Mouse (Mus musculus) urinary bladder, postnatal 25 days (tissue): ENCODE measurements around the gene Cnn2.

Experiments used
- DNase-seq: peaks from one replicate; pipeline ENCODE4 v3.0.0; 2022; ENCODE audit warnings: low spot score

The Cnn2 gene

DNA sequence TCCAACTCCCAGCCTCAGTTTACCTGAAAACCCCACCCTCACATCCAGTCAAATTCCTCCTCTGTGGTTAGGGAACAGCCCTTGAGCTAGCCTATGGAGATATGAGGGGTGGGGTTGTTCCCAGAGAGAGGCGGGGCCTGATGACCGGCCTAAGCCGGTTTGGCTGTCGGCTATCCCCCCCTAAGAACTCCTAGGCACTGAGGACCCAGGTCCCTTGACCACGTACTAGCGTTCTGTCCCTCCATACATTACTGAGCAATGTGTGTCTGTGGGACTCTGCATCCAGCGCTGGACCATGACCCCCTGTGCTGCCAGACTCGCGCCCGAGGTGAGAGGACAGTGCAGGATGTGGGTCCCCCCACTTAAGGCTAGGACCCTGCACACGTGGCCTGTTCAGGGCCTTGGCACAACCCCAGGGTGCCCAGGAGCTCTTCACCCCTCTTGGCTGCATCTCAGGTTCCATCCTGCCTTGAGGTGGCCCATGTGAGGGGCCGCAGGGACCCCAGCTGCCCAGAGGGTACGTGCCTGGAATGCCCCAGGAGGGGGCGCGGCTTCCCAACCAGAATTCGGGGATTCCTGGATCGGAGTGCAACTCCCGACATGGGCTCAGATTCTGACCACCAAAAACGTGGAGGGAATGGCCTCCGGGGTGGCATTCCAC, 31.2 kb downstream of the Cnn2 start:
- DNase-seq: no peak

DNA sequence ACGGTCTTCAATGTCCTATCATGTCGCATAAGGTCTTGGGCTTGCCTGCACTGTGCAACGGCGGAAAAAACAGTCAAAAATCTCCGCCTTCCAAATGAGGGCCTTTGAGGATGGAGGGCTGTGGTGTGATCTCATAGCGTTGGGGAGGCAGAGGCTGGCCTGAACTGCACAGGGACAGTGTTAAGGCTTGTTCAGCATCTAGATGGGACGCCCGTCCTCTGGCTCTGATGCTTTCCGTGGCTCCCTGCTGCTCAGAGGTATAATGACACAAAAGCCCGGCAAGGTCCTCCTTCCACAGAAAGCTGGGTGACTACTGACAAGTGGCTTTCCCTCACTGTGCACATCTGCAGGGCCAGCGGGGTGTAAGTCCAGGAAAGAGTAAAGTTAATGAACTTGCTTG, 31.8 kb downstream of the Cnn2 start:
- no peak for DNase-seq

DNA sequence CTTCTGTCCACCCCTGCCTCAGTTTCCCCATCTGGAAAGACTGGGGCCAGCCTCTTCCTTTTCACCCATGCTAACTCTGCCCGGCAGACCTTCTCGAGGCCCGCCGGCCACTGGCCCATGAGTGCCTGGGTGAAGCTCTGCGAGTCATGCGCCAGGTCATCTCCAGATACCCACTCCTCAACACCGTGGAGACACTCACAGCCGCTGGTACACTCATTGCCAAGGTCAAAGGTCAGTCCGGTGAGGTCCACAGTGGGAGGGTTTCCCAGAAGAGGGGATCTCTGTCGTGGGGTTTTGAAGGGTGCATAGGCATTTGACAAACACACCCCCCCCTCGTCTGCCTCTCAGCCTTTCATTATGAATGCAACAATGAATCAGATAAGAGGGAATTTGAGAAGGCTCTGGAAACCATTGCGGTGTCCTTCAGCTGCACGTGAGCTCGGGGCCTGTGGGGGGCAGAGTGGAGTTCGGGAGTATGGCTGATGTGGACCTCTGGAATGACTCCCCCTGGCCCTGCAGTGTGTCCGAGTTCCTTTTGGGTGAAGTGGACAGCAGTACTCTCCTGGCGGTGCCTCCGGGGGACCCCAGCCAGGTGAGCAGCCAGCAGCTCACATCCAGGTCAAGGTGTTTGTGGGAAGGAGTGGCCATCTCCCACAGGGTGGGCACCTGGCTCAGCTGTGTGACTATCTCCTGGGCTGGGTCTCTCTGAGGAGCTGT, 32.4 kb downstream of the Cnn2 start:
- DNase-seq: no peak

DNA sequence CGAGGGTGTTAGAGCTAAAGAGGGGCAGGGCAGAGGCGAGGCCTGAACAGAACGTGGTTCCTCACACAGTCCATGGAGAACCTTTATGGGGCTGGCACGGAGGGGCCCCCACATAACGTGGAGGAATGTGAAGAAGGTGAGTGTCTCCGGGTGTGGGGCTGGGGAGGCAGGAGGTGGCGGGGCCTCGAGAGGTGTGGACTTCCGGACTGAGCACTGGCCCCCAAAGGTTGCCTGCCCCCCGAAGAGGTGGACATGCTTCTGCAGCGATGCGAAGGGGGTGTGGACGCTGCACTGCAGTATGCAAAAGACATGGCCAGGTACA, 32.9 kb downstream of the Cnn2 start:
- no peak for DNase-seq

DNA sequence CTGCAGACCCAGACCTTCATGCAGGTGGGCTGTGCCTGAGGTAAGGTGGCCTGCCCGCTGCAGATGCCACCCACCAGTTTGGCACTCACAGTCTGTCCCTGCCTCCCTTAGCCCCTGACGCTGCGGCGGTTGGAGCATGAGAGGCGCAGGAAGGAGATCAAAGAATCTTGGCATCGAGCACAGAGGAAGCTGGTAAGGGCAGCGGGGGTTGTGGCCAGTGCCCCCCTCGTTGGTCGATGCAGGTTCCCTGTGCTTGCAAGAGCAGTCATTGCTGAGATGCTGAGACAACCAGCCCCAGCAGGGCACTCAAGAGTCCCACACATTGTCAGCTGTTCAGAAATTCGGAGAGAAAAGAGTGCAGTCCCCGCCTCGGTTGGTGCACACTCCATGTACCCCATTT, 33.8 kb downstream of the Cnn2 start:
- no peak for DNase-seq

DNA sequence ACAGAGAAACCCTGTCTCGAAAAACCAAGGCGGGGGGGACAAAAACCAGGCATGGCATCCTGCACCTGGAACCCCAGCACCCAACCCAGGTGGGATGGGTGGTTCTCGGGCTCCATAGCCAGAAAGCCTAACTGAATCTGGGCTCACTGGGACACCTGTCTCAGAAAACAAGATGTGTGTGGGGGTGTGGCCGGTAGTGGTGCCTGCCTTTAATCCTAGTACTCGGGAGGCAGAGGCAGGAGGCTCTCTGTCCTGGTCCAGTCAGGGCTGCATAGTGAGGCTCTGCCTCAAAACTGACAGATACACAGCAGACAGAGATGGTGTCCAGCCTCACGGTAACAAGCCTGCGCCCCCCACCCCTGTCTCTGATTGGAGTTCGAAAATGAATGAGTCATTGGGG, 34.4 kb downstream of the Cnn2 start:
- DNase-seq: no peak

DNA sequence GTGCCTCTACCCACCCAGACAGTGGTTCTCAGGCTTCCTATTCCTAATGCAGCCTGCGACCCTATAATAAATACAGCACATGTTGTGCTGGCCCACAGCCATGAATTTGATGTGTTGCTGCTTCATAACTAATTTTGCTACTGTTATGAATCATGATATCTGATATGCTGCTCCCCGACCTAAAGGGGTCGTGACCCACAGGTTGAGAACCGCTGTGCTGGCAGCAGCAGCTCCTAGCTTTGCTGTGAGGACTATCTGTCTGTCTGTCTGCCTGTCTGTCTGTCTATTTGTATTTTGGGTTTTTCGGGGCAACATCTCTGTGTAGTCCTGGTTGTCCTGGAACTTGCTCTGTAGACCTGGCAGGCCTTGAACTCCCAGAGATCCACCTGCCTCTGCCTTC, 35.4 kb downstream of the Cnn2 start:
- DNase-seq: no peak

DNA sequence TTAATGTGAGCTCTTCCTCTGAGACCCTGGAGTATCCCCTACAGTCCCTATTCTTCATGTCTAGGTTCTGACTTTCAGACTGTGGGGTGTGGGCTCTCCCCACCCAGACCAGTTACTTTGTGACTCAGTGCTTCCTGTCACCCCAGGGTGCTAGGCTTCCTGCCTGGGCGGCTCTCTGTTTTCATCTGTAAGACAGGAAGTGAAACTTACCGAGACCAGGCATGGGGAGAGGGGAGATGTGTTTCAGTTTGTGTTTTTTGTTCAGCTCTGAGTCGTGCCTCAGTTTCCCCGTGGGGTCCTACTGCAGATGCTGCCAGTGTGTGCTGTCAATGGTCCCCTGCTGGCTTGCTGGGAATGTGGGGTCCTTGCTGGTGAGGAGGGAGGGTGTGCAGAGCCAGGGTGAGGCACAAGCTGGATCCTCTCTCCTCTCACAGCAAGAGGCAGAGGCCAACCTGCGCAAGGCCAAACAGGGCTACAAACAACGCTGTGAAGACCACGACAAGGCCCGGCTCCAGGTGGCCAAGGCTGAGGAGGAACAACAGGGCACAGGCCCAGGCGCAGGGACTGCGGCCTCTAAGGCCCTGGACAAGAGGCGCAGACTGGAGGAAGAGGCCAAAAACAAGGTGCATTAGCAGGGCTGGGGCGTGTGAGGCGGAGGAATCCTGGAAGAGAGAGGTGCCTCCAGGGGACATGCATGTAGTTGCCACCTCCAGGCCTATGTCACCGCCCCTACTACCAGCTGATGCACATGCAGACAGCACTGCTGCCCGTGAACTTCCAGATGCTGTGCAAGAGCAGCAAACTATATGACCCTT, 36.1 kb downstream of the Cnn2 start:
- DNase-seq: no peak

DNA sequence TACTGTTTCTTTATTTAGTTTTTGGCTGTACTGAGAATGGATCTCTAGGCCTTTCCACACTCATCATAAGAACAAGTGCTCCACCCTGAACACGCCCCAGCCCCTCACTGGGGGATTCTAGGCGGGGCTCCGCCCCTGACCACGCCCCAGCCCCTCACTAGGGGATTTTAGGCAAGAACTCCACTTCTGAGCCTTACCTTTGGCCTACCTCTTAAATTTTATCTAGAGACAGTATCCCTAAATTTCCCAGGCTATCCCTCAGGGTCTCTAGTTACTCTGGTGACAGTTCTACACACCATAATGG, 36.6 kb downstream of the Cnn2 start:
- DNase-seq: no peak

DNA sequence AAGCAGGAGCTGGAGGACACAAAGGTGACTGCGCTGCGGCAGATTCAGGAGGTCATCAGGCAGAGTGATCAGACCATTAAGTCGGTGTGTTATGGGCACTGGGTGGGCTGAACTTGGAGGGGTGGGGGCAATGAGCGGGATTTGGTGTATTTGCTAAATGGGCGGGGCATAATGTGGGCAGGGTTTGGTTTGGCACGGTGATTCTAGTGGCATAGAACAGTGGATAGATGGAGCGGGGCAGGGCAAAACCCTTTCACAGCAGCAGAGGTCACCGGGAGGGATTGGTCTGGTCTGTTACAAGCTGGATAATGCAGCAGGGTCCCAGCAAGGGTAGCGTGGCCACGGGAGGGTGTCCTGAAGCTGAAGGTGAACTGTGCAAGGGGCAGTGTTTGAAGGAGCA, 37.1 kb downstream of the Cnn2 start:
- DNase-seq: no peak

DNA sequence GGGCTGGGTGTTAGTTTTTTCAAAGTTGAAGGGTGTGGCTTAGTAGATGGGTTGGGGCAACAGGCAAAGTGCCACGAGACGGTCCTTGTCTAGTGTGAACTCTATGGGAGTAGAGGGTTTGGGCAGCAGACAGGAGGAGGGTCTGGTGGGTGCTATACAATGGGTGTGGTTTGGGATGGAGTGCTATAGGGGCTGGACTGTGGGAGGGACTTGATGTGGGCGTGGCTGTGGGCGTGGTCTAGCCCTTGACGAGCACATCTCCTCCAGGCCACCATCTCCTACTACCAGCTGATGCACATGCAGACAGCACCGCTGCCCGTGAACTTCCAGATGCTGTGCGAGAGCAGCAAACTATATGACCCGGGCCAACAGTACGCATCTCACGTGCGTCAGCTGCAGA, 37.5 kb downstream of the Cnn2 start:
- no peak for DNase-seq

DNA sequence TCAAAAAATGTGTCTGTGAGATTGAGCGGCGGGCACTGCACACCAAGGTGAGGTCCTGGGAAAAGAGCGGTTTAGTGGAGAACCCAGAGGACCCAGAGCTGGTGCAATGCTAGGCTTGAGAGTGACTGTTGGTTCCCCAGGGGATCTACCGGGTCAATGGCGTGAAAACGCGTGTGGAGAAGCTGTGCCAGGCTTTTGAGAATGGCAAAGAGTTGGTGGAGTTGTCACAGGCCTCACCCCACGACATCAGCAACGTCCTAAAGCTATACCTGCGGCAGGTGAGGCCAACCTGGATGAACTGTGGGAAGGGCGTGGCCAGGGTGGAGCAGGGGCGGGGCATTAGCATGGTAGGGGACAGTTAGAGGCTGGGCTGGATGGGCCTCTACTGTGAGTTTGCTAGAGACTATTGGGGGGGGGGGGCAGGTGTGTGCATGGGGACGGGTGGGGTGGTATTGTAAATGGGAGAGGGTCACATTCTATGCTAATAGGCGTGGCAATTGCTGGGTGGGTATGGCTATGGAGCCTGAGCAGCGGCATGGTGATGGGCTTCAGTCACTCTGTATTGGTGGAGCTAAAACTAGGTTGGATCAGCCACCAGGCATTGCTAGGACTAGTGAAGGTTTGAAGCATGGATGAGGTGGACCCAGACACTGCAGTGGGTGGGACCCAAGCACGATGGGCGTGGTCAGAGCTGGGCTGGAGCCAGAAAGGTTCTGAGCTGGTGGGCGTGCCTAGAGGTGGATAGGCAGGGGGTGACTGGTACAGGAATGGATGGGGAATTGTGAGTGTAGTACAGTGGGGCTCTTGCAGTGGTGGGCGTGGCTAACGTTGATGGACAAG, 39.5 kb downstream of the Cnn2 start:
- DNase-seq: no peak

DNA sequence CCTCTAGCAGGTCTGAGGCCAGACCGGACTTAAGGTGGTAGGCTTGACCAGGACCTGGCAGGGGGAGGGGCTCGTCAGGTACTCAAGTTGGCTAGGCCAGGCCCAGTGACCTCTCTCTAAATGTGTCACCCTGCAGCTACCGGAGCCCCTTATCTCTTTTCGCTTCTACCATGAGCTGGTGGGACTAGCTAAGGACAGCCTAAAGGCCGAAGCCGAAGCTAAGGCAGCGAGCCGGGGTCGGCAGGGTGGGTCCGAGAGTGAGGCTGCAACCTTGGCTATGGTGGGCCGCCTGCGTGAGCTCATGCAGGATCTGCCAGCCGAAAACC, 40.1 kb downstream of the Cnn2 start:
- DNase-seq: no peak

DNA sequence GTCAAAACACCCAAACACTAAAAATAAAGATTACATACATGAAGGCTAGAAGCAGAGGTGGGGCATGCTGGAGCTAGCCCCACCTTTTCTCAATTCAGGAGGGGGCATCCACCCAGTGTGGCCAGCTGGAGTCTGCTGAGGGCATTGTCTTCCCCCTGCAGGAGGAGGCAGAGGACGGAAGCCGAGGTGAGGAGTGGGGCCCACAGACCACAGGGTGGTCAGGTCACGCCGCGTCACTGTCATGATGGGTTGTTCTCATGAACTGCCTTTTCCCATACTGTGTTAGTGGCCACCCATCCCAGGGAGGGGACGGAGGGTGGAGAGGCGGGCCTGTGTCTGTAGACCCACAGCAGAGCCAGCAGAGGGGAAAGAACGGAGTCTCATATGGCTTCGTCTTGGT, 41.8 kb downstream of the Cnn2 start:
- DNase-seq: no peak

DNA sequence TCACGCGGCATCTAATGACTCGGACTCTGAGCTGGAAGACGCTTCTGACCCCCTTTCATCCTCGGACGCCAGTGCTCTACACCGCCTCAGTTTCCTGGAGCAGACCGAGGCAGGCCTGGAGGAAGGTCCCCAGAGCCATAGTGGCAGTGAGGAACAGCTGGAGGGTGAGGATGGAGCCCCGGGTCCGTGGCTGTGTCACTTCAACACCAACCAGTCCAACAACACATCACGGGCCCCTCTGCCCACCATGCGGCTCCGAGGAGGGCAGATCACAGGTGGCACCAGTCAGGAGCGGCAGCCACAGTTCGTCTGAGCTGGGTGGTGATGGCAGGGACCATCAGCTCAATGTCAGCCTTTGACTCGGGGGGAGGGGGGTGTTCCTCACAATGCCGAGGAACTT, 42.4 kb downstream of the Cnn2 start:
- no peak for DNase-seq

DNA sequence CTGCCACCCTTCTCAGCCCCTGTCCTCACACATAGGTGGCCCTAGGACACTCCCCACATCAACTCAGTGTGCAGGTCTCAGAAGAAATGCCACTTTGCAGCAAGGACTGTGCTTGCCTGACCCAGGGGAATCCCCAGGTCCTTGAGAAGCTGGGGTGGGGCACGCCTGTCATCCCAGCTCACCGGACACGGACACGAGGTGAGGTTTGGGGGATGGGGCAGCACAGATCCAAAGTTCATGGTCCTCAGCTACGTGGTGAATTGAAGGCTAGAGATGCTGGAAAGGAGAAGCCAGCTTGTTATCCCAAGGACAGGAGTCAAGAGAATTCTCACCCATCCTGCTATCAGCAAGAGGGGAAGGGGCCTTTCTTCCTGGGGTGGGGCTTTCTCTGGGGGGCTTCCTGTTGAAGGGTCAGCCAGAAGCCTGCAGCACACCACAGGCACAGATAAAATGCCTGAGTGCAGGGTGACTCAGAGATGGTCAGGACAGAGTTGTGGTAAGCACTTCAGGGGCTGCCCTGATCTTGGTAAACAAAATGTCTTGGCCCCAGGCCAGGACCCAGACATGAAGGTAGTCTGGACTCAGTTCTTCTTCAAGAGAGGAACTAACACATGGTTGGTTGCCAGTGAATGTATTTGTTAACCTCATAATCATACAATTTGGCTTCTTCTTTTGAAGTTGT, 44.6 kb downstream of the Cnn2 start:
- peak; percentile 75 for DNase-seq

DNA sequence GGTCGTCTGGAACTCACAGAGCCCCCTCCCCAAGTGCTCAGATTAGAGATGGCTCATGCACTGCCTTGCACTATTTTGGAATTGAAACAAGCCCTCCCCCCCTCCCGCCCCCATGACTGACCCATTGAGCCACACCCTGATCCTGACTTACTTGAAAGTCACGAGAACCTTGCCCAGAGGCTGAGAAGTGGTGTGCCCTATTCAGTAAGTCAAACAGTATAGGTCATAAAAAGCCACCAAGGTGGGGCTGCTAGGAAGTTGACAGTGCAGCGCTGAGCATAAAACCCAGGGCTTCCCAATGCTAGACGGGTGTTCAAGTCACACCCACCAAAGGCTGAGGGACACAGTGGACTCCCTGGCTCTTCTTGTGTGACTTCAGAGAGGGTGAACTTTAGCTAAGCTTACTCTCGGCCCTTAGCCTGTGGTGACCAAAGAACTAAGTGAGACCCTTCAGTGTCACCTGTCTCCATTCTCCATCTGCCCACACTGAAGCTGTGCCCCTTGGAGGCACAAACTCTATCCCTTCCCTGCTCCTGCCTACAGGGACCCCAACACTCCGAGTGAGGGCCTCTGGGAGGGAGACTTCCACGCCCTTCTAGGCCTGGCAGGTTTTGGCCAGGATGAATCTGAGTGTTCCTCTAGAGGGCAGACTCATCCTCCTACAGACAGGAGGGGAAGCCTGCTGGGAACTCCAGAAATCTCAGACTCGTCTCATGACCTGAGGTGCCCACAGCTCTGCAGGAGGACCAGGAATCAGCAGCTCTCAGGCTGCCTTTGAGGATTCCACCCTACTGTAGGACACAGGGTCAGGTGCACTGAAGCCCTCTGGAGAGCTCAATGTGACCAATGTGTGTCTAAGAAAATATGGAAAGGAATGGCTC, 45.4 kb downstream of the Cnn2 start:
- DNase-seq: peak; percentile 39

DNA sequence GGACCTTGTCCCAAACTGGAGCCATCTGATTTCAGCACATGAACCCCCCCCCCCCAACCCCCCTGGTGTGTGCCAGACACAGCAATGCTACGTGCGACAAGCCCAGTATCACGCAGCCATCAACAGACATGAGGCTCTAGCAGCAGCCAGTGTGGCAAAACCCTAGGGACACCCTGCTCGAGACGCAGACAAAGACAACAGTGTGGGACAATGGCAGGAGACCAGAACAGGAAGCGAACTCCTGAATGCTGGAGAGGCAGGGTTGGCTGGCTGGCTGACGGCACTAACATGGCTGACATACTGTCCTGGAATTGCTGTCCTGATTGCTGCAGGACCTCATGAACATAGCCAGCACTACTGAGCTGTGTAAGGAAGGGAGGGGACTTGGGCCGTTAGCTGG, 46.8 kb downstream of the Cnn2 start:
- DNase-seq: no peak

DNA sequence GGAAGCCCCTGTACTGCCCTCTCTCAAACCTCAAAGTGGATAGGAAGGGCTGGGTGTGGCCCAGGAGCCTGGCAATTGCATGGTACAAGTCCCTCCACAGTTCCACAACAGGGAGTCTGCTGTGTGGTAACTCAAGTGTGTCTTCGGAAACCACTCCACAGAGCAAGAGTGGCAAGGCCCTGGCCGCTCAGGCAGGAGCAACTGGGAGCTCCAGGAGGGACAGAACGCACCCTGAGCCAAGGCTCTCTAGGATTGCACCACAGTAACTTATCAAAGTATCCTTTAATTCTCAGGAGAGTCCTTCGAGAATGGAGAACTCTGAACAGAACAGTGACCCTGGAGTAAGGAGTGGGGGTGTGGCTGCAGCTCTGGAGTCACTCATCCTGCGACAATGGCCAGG, 47.3 kb downstream of the Cnn2 start:
- no peak for DNase-seq

DNA sequence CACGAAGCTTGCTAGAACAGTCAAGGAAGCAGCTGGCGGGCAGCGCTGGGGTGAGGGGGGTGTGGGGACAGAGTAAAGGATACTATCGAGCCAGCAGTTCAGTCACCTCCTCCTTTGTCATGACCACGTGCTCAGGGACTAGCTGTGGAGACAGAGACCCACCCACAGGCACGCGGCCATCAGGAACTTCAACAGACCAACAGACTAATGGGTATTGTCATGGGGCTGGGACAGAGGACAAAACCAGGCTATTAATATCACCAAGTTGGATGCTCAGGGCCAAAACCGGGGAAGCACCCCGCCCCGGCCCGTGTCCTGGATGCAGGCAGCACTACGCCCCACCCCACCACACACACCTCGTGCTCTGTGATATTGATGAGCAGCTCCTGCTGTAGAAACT, 48.4 kb downstream of the Cnn2 start:
- DNase-seq: no peak

DNA sequence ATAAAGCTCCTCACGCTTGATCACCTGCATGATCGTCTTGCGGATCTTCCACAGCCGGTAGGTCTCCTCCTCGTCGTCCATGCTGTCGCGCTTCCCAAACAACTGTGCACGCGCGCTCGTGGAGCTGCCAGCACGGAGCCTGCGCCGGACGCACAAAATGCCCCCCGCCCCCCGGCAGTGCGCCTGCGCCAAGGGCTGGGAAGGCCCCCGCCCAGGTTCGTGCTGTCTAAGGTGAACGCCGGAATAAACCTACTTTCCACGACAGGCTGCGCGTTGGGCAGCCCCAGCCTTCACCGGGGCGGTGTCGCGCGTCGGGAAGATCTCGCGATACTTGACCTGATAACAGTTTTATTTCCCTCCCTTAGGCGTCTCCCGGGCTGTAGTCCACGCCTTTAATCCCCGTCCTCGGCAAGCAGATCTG, 51.2 kb downstream of the Cnn2 start, which contains the start of gene Polr2e:
Gene Polr2e (minus strand): TSS at position 237 of the 421 bp plus-strand sequence.
- peak; percentile 96 for DNase-seq
